Mouse (Mus musculus): Measurements from ENCODE around the gene Tbcd. TPM values are rescaled to one million over a fixed set of nuclear protein-coding genes. Genes with fewer than 3 reads are reported as not detected.

The Tbcd gene
- polyA plus RNA-seq, 1 experiment from 2014 or later: 33.2 TPM

DNA sequence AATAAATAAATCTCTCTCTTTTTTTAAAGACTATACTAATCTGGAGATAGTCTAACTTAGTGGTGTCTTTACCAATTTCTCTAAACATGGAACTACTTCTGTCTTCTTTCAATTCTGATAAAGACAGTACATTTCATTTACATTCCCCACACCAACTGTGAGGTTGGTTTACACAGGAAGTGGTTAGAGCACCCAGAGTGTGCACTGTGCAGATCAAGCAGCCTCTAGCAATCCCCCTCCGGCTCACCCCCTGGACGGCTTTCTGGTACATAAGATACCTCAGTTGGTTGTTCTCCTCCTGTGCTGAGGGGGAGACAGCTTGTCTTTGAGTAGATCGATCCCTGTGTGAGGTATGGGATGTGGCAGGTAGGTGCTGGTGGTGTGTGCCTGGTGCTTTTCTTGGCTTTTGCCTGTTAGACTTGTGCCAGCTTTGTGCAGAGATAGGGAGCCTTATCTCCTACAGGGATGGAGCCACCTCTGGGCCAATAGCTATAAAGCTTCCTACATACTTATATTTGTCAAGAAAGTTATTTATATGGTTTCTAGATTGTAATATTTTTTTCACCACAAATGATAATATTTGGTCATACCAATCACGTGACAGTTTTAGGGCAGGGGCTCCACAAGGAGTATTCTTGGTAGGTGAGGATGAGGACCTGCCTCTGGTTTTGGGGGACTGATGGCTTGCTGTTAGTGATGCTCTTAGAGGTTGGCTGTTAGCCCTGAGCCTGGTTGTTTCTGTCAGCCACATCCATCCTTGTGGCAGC is 108.0 kb downstream of the Tbcd start:
- ATAC-seq (ENCODE audit: insufficient number of reproducible peaks, insufficient read depth, low FRiP score, low read depth): no peak
- Histone ChIP-seq H3K9me3 (ENCODE audit: control insufficient read depth, low read depth, low read length) (no peaks in the 10 kb centered on the region), H3K4me2 (replicated peaks; ENCODE audit: low read depth, low read length) (no peak overlapping the region)

DNA sequence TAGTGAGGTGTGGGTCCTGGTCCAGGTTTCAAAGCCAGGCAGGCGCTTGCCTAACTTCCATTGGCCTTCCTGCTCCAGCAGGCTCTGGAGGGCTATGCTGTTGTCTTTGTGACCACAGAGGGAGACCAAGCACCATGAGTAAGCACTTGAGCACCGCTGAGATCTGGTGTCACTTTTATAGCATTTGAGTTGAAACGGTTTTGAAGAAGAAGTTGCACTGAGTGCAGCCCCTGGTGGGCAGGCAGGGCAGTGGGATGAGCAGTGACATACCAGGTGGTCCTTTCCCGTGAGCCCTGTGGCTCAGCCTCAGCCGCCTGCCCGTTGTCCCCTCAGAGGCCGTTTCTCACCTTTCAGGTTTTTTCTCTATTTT is 108.5 kb downstream of the Tbcd start:
- Histone ChIP-seq H3K9me3 (ENCODE audit: control insufficient read depth, low read depth, low read length) (no peaks in the 10 kb centered on the region), H3K27me3 (ENCODE audit: control insufficient read depth, insufficient read depth, low read length) (no peaks in the 10 kb centered on the region), H3K4me2 (replicated peaks; ENCODE audit: low read depth, low read length) (no peak overlapping the region), H3K36me3 (ENCODE audit: control insufficient read depth, insufficient read depth, low read length) (no peaks in the 10 kb centered on the region; the same call in 1 of the 2 replicates), H3K4me1 (ENCODE audit: control insufficient read depth, insufficient read depth, low read length) (no peaks in the 10 kb centered on the region), H3K27ac (ENCODE audit: low read length) (no peak overlapping the region), H3K9ac (replicated peaks; ENCODE audit: low read depth, low read length) (no peak overlapping the region), H3K4me3 (ENCODE audit: low read depth, low read length) (no peak overlapping the region)
- 73% methylated on average over 7 of the region's 7 CpGs for WGBS
- no peak for ATAC-seq (ENCODE audit: insufficient number of reproducible peaks, insufficient read depth, low FRiP score, low read depth)

More for the DNA sequence above, 108.0 kb downstream of the Tbcd start:
- no peak overlapping the region for H3K27ac ChIP-seq (ENCODE audit: low read length)
- H3K9ac ChIP-seq (replicated peaks; ENCODE audit: low read depth, low read length): no peak overlapping the region
- no peaks in the 10 kb centered on the region; the same call in 1 of the 2 replicates for H3K36me3 ChIP-seq (ENCODE audit: control insufficient read depth, insufficient read depth, low read length)
- WGBS: 80% methylated on average over 4 of the region's 4 CpGs
- no peaks in the 10 kb centered on the region for H3K27me3 ChIP-seq (ENCODE audit: control insufficient read depth, insufficient read depth, low read length)
- H3K4me1 ChIP-seq (ENCODE audit: control insufficient read depth, insufficient read depth, low read length): no peaks in the 10 kb centered on the region
- H3K4me3 ChIP-seq (ENCODE audit: low read depth, low read length): no peak overlapping the region

DNA sequence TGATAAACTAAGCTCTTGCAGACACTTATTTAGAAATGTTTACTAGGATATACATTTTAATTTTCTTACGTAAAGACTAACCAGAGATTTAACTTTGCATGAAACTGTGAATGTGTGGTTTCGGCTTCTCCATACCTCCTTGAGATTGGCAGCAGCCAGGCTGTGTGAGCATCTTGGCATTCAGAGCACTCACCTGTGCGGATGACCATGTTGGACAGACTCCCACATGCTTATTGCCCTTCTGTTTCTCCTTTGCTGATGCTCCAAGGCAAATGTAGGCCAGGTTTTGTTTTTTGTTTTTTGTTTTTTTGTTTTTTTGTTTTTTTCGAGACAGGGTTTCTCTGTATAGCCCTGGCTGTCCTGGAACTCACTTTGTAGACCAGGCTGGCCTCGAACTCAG is 111.6 kb downstream of the Tbcd start:
- H3K4me1 ChIP-seq (ENCODE audit: control insufficient read depth, insufficient read depth, low read length): no peaks in the 10 kb centered on the region
- H3K9ac ChIP-seq (replicated peaks; ENCODE audit: low read depth, low read length): no peak overlapping the region
- no peaks in the 10 kb centered on the region for H3K27me3 ChIP-seq (ENCODE audit: control insufficient read depth, insufficient read depth, low read length)
- ATAC-seq (ENCODE audit: insufficient number of reproducible peaks, insufficient read depth, low FRiP score, low read depth): no peak
- H3K27ac ChIP-seq (ENCODE audit: low read length): no peak overlapping the region
- H3K4me2 ChIP-seq (replicated peaks; ENCODE audit: low read depth, low read length): no peak overlapping the region
- 96% methylated on average over 5 of the region's 5 CpGs for WGBS
- no peaks in the 10 kb centered on the region; the same call in 1 of the 2 replicates for H3K36me3 ChIP-seq (ENCODE audit: control insufficient read depth, insufficient read depth, low read length)
- no peaks in the 10 kb centered on the region for H3K9me3 ChIP-seq (ENCODE audit: control insufficient read depth, low read depth, low read length)
- no peak overlapping the region for H3K4me3 ChIP-seq (ENCODE audit: low read depth, low read length)

DNA sequence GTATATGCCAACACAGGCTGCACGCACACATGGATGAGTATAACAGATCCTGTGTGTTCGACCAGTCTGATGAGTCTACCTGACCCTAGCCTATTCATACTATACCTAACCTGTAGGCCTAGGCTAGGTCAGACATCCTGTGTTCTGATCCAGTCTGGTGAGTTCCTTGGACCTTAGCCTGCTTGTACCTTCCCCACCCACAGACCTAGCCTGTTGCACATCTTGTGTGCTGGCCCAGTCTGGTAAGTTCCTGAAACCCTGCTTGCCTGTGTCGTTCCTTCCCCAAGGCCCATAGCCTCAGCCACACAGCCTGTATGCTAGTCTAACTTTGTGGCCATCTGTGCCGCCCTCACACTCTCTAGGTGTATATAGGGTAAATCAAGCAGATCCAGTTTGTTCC is 112.5 kb downstream of the Tbcd start:
- H3K9ac ChIP-seq (replicated peaks; ENCODE audit: low read depth, low read length): no peak overlapping the region
- ATAC-seq (ENCODE audit: insufficient number of reproducible peaks, insufficient read depth, low FRiP score, low read depth): no peak
- no peaks in the 10 kb centered on the region for H3K9me3 ChIP-seq (ENCODE audit: control insufficient read depth, low read depth, low read length)
- no peak overlapping the region for H3K4me3 ChIP-seq (ENCODE audit: low read depth, low read length)
- H3K36me3 ChIP-seq (ENCODE audit: control insufficient read depth, insufficient read depth, low read length): no peaks in the 10 kb centered on the region
- H3K27ac ChIP-seq (ENCODE audit: low read length): no peak overlapping the region
- H3K27me3 ChIP-seq (ENCODE audit: control insufficient read depth, insufficient read depth, low read length): no peaks in the 10 kb centered on the region
- H3K4me1 ChIP-seq (ENCODE audit: control insufficient read depth, insufficient read depth, low read length): no peaks in the 10 kb centered on the region
- H3K4me2 ChIP-seq (replicated peaks; ENCODE audit: low read depth, low read length): no peak overlapping the region
- WGBS: 92% methylated on average over 4 of the region's 4 CpGs

DNA sequence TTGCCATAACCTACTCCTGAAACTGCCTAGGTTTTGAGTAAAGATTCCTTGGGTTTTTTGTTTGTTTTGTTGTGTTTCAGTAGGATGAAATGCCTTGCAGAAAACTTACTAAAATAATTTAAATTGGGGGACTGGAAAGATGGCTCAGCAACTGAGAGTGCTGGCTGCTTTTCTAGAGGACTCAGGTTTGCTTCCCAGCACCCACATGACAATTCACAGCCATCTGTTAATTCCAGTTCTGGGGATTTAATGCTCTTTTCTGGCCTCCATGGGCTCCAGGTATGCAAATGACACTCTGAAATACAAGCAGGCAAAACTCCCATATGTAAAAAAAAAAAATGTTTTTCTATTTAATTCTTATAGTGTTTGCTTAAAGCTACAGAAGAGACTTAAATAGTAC is 130.1 kb downstream of the Tbcd start:
- Histone ChIP-seq H3K4me3 (ENCODE audit: low read depth, low read length) (no peak overlapping the region), H3K36me3 (ENCODE audit: control insufficient read depth, insufficient read depth, low read length) (peaks cover 2% of the 10 kb centered on the region; the same call in 1 of the 2 replicates), H3K9ac (replicated peaks; ENCODE audit: low read depth, low read length) (no peak overlapping the region), H3K4me1 (ENCODE audit: control insufficient read depth, insufficient read depth, low read length) (no peaks in the 10 kb centered on the region), H3K9me3 (ENCODE audit: control insufficient read depth, low read depth, low read length) (no peaks in the 10 kb centered on the region), H3K27me3 (ENCODE audit: control insufficient read depth, insufficient read depth, low read length) (no peaks in the 10 kb centered on the region), H3K27ac (ENCODE audit: low read length) (no peak overlapping the region), H3K4me2 (replicated peaks; ENCODE audit: low read depth, low read length) (no peak overlapping the region)
- ATAC-seq (ENCODE audit: insufficient number of reproducible peaks, insufficient read depth, low FRiP score, low read depth): no peak

DNA sequence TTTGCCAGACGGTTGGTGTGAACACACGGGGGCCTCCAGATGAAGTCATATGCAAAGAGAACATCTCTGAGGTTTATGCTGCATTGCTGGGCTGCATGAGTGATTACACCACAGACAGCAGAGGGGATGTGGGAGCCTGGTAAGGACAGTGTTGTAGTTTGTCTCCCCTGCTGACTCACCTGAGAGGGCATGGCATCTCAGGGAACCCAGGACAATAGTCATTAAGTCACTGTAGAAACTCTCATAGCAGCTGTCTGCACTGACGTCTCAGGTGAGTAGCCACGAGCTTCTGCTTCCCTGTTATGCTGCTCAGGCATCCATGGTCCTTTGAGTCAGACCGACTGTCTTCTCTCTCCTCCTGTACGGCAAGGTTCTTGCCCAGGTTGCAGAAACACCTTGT is 145.5 kb downstream of the Tbcd start:
- 85% methylated on average over 6 of the region's 6 CpGs for WGBS
- H3K36me3 ChIP-seq (ENCODE audit: control insufficient read depth, insufficient read depth, low read length): peaks cover 19% of the 10 kb centered on the region; the same call in 1 of the 2 replicates
- no peak for ATAC-seq (ENCODE audit: insufficient number of reproducible peaks, insufficient read depth, low FRiP score, low read depth)

DNA sequence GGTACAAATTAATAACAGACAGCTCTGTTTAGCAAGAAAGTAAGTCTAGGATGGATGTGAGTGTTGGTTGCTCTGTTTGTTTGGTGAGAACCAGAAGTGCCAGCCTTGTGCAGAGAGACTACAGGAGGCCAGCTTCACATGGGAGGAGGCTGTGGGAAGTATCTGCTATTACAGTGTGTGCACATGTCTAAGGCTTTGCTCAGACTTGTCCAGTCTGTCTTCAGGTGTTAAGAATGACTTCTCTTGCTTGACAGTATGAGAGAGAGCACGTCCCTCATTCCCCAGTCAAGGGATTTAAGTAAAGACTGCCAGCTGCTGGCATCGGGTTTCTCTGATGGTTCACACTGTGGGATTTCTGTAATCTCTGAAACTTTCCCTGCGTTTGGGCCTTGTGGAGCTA is 149.7 kb downstream of the Tbcd start:
- H3K27ac ChIP-seq (ENCODE audit: low read length): peak overlapping the region; percentile 77; the same call in 1 of the 2 replicates
- H3K9ac ChIP-seq (replicated peaks; ENCODE audit: low read depth, low read length): no peak overlapping the region
- ATAC-seq (ENCODE audit: insufficient number of reproducible peaks, insufficient read depth, low FRiP score, low read depth): no peak
- no peaks in the 10 kb centered on the region for H3K27me3 ChIP-seq (ENCODE audit: control insufficient read depth, insufficient read depth, low read length)
- 53% methylated on average over 3 of the region's 3 CpGs for WGBS
- H3K4me2 ChIP-seq (replicated peaks; ENCODE audit: low read depth, low read length): no peak overlapping the region
- peaks cover 19% of the 10 kb centered on the region; the same call in 1 of the 2 replicates for H3K36me3 ChIP-seq (ENCODE audit: control insufficient read depth, insufficient read depth, low read length)
- no peaks in the 10 kb centered on the region for H3K9me3 ChIP-seq (ENCODE audit: control insufficient read depth, low read depth, low read length)
- no peaks in the 10 kb centered on the region for H3K4me1 ChIP-seq (ENCODE audit: control insufficient read depth, insufficient read depth, low read length)
- no peak overlapping the region for H3K4me3 ChIP-seq (ENCODE audit: low read depth, low read length)

More for the DNA sequence above, 145.5 kb downstream of the Tbcd start:
- Histone ChIP-seq H3K4me3 (ENCODE audit: low read depth, low read length) (no peak overlapping the region), H3K4me1 (ENCODE audit: control insufficient read depth, insufficient read depth, low read length) (no peaks in the 10 kb centered on the region), H3K27ac (ENCODE audit: low read length) (no peak overlapping the region), H3K9ac (replicated peaks; ENCODE audit: low read depth, low read length) (no peak overlapping the region), H3K4me2 (replicated peaks; ENCODE audit: low read depth, low read length) (no peak overlapping the region), H3K9me3 (ENCODE audit: control insufficient read depth, low read depth, low read length) (no peaks in the 10 kb centered on the region), H3K27me3 (ENCODE audit: control insufficient read depth, insufficient read depth, low read length) (no peaks in the 10 kb centered on the region)

DNA sequence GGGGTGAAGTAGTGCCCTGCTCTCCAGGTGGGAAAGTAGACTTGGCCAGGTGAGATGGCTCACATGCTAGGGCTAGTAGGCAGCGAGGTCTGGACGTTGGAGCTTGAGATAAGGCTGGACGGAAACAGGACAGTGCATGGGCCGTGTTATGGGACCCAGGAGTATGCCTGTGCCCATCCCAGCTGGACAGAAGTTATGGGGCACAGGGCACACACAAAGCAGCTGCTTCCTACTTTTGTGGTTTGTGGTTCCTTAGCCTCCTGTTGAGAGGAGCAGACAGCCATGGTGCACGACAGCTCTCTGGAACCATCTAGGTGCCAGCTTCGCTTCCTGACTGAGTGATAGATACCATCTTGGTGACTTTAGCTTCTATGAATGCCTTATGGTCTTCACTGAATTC is 153.9 kb downstream of the Tbcd start:
- Histone ChIP-seq H3K4me3 (ENCODE audit: low read depth, low read length) (no peak overlapping the region), H3K36me3 (ENCODE audit: control insufficient read depth, insufficient read depth, low read length) (peaks cover 27% of the 10 kb centered on the region), H3K27me3 (ENCODE audit: control insufficient read depth, insufficient read depth, low read length) (no peaks in the 10 kb centered on the region), H3K9ac (replicated peaks; ENCODE audit: low read depth, low read length) (no peak overlapping the region), H3K9me3 (ENCODE audit: control insufficient read depth, low read depth, low read length) (no peaks in the 10 kb centered on the region), H3K4me1 (ENCODE audit: control insufficient read depth, insufficient read depth, low read length) (no peaks in the 10 kb centered on the region), H3K4me2 (replicated peaks; ENCODE audit: low read depth, low read length) (no peak overlapping the region), H3K27ac (ENCODE audit: low read length) (no peak overlapping the region)
- no peak for ATAC-seq (ENCODE audit: insufficient number of reproducible peaks, insufficient read depth, low FRiP score, low read depth)
- WGBS: 87% methylated on average over 6 of the region's 6 CpGs

DNA sequence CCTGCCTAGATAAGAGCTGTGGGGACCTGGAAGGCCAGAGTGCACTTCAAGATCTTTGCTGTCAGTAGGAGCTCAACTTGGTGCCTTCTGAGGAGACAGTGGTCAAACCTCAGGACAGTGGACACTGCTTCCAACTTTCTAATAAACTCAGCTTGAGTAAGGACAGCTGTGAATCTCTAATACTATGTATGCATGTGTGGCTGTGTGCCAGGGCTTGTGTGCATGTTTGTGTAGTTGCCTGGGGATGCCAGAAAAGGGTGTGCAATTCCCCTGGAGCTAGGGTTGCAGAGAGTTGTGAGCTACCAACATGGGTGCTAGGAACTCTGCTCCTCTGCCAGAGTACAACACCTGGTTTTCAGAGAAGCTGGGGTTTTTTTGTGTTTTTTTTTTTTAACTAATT is 159.2 kb downstream of the Tbcd start:
- H3K9ac ChIP-seq (replicated peaks; ENCODE audit: low read depth, low read length): no peak overlapping the region
- no peak overlapping the region for H3K4me3 ChIP-seq (ENCODE audit: low read depth, low read length)
- H3K4me2 ChIP-seq (replicated peaks; ENCODE audit: low read depth, low read length): no peak overlapping the region
- H3K4me1 ChIP-seq (ENCODE audit: control insufficient read depth, insufficient read depth, low read length): 0 out of 2 replicates have a peak, but pooled peaks cover 2% of the 10 kb centered on the region
- no peak overlapping the region for H3K27ac ChIP-seq (ENCODE audit: low read length)
- no peaks in the 10 kb centered on the region for H3K9me3 ChIP-seq (ENCODE audit: control insufficient read depth, low read depth, low read length)
- H3K36me3 ChIP-seq (ENCODE audit: control insufficient read depth, insufficient read depth, low read length): peaks cover 22% of the 10 kb centered on the region
- ATAC-seq (ENCODE audit: insufficient number of reproducible peaks, insufficient read depth, low FRiP score, low read depth): no peak
- no peaks in the 10 kb centered on the region for H3K27me3 ChIP-seq (ENCODE audit: control insufficient read depth, insufficient read depth, low read length)

All from stomach, embryonic 14.5 days (tissue).